Mouse (Mus musculus) layer of hippocampus, adult 2 months (tissue): Measurements from ENCODE around the gene Ppp4c. TPM values are rescaled to one million over a fixed set of nuclear protein-coding genes. Genes with fewer than 3 reads are reported as not detected.
A peak's percentile ranks its signal among the peaks of the same experiment; 100 is the strongest.

ENCODE experiments used
- DNase-seq, 2 experiments: peaks; one replicate each; pipeline ENCODE4 v3.0.0; 2022; ENCODE audit warnings: low spot score in 2 of 2
- H3K27ac ChIP-seq: fragments of 200-600 bp; 2 replicates; pipeline ENCODE4 v1.8.1; 2022
- H3K4me3 ChIP-seq: fragments of 200-600 bp; 2 replicates; pipeline ENCODE4 v1.8.1; 2022; ENCODE audit warnings: mild to moderate bottlenecking
- CTCF ChIP-seq: fragments of 200-600 bp; conservative IDR thresholded peaks from 2 replicates; pipeline ENCODE4 v1.8.1; 2022; ENCODE audit warnings: antibody characterized with exemption, mild to moderate bottlenecking, moderate library complexity
- total RNA-seq, 2 experiments: library from RNA; stranded (reverse); gene quantifications; 2 replicates each; pipeline ENCODE4 v1.2.3; 2021

Gene Ppp4c
- total RNA-seq, 2 experiments from 2014 or later: 50.2 to 54.9 TPM

- no peak overlapping the region for H3K4me3 ChIP-seq
- peak overlapping the region; percentile 99 for H3K27ac ChIP-seq
- TF ChIP-seq CTCF: peak; percentile 74
- no peak for DNase-seq
These were observed 16.9 kb downstream of the Ppp4c start for GRCm38 (mm10) chr7:126775185-126775977.

- Histone ChIP-seq H3K4me3 (no peak overlapping the region), H3K27ac (0 out of 2 replicates have a peak overlapping the region, but pooled peaks have one; percentile 36)
- DNase-seq: no peak
- no peak for TF ChIP-seq CTCF
These were observed 17.8 kb downstream of the Ppp4c start for GRCm38 (mm10) chr7:126774463-126774862.

- no peak for TF ChIP-seq CTCF
- Histone ChIP-seq H3K4me3 (no peak overlapping the region), H3K27ac (no peak overlapping the region)
- no peak for DNase-seq
These were observed 18.9 kb downstream of the Ppp4c start for GRCm38 (mm10) chr7:126773351-126773750.

- DNase-seq: no peak
- Histone ChIP-seq H3K27ac (no peak overlapping the region), H3K4me3 (no peak overlapping the region)
- no peak for TF ChIP-seq CTCF
These were observed 21.5 kb downstream of the Ppp4c start for GRCm38 (mm10) chr7:126770784-126771183.

GRCm38 (mm10) chr7:126767001-126767400 lies 25.3 kb downstream of the Ppp4c start:
- DNase-seq: no peak
- TF ChIP-seq CTCF: no peak
- no peak overlapping the region for H3K27ac ChIP-seq
- no peak overlapping the region for H3K4me3 ChIP-seq

- no peak for DNase-seq
- H3K27ac ChIP-seq: no peak within 1 kb of the TSS
- no peak for TF ChIP-seq CTCF
- no peak within 1 kb of the TSS for H3K4me3 ChIP-seq
These were observed 26.1 kb downstream of the Ppp4c start, which contains the start of gene Gdpd3 for GRCm38 (mm10) chr7:126766201-126766600. Gene Gdpd3 (plus strand): TSS chr7:126766334.

GRCm38 (mm10) chr7:126765540-126765939 lies 26.8 kb downstream of the Ppp4c start:
- H3K27ac ChIP-seq: no peak overlapping the region
- no peak for TF ChIP-seq CTCF
- DNase-seq: no peak
- no peak overlapping the region for H3K4me3 ChIP-seq

- peak overlapping the region; percentile 92 for H3K27ac ChIP-seq
- peak overlapping the region; percentile 38 for H3K4me3 ChIP-seq
- TF ChIP-seq CTCF: no peak
- DNase-seq: peak; percentile 64 to 85
These were observed 29.8 kb downstream of the Ppp4c start for GRCm38 (mm10) chr7:126762471-126763008.

GRCm38 (mm10) chr7:126761529-126762067 lies 30.7 kb downstream of the Ppp4c start:
- DNase-seq: no peak
- H3K4me3 ChIP-seq: peak overlapping the region; percentile 61; the same call in 1 of the 2 replicates
- peak overlapping the region; percentile 92 for H3K27ac ChIP-seq
- TF ChIP-seq CTCF: no peak

GRCm38 (mm10) chr7:126760956-126761355 lies 31.3 kb downstream of the Ppp4c start:
- H3K4me3 ChIP-seq: peak overlapping the region; percentile 61
- no peak for TF ChIP-seq CTCF
- no peak for DNase-seq
- peak overlapping the region; percentile 92 for H3K27ac ChIP-seq

GRCm38 (mm10) chr7:126760391-126760802 lies 31.9 kb downstream of the Ppp4c start:
- H3K27ac ChIP-seq: peak overlapping the region; percentile 92
- no peak for TF ChIP-seq CTCF
- peak overlapping the region; percentile 61 for H3K4me3 ChIP-seq
- DNase-seq: no peak

- TF ChIP-seq CTCF: no peak
- H3K27ac ChIP-seq: peak overlapping the region; percentile 92
- no peak for DNase-seq
- H3K4me3 ChIP-seq: peak overlapping the region; percentile 61
These were observed 32.5 kb downstream of the Ppp4c start for GRCm38 (mm10) chr7:126759672-126760390.

GRCm38 (mm10) chr7:126759050-126759671 lies 33.1 kb downstream of the Ppp4c start, which contains the start of gene Mapk3:
Gene Mapk3 (plus strand): TSS chr7:126759601.
- Histone ChIP-seq H3K27ac (peak within 1 kb of the TSS; percentile 92), H3K4me3 (peak within 1 kb of the TSS; percentile 61)
- peak; percentile 83 for TF ChIP-seq CTCF
- peak; percentile 82 to 88 for DNase-seq
